9 mouse cellular contexts compared by ENCODE assay signal in the genomic region with DNA sequence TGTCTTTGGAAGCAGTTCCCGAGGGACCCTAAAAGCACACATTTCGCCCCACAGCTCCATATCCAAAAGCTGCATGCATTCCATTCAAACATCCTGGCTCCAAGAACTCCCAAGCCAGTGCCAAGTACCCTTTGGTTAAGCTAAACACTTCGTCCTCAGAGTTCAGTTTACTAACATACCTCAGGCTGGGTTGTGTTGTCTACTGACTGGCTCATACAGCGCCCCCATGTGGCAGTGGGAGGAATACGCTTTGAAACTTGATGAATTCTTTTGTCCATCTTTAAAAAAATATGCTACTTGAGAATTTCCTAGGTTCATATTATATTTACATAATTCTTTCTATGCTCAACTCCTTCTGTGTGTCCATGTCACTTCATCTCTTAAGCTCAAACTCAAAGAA. TPM values are rescaled to one million over a fixed set of nuclear protein-coding genes. Genes with fewer than 3 reads are reported as not detected.
DNase-seq lines count a peak whose midpoint lies in the region; ATAC-seq and TF ChIP-seq lines count a peak whose summit lies in the region.
"Had no signal": no experiment of that assay in that cellular context is flagged by ENCODE, and none has a peak within 500 bp of the region (broad histone marks: within the 10 kb centered on the region; RNA-seq: fewer than 3 reads in every experiment).

No protein-coding gene starts in this region.

- no peak overlapping the region for H3K4me2 ChIP-seq in liver, embryonic 12.5 days
- no peak overlapping the region for H3K4me2 ChIP-seq in lung, postnatal 0 days (replicated peaks; ENCODE audit: low read depth, low read length)
- H3K4me2 ChIP-seq: neural tube, embryonic 12.5 days; stomach, embryonic 15.5 days had no signal

- H3K79me2 ChIP-seq in MEL (ENCODE audit: control insufficient read depth, insufficient read depth, low read length, poor library complexity): no peaks in the 10 kb centered on the region

- WGBS in liver, embryonic 12.5 days (ENCODE audit: insufficient replicate concordance): 52% methylated on average over 5 of the region's 5 CpGs
- 50% methylated on average over 5 of the region's 5 CpGs for WGBS in lung, postnatal 0 days

- H3K4me1 ChIP-seq in liver, embryonic 12.5 days: 0 out of 2 replicates have a peak, but pooled peaks cover 8% of the 10 kb centered on the region
- H3K4me1 ChIP-seq in MEL (ENCODE audit: control insufficient read depth in 1 of 2, insufficient read depth in 2 of 2, low read length in 2 of 2): no peaks in the 10 kb centered on the region
- no peaks in the 10 kb centered on the region for H3K4me1 ChIP-seq in cortical plate, adult 2 months (ENCODE audit: control insufficient read depth, insufficient read depth, low read length)
- H3K4me1 ChIP-seq in lung, postnatal 0 days (ENCODE audit: insufficient read depth, low read depth, low read length): no peaks in the 10 kb centered on the region
- H3K4me1 ChIP-seq: neural tube, embryonic 12.5 days; stomach, embryonic 15.5 days had no signal

- no peak overlapping the region for H3K27ac ChIP-seq in liver, embryonic 12.5 days
- no peak overlapping the region for H3K27ac ChIP-seq in MEL (ENCODE audit: control insufficient read depth, low read depth, low read length)
- H3K27ac ChIP-seq in cortical plate, adult 2 months (ENCODE audit: insufficient read depth, low read length): no peak overlapping the region
- no peak overlapping the region for H3K27ac ChIP-seq in lung, postnatal 0 days (ENCODE audit: low read length)
- H3K27ac ChIP-seq: neural tube, embryonic 12.5 days; stomach, embryonic 15.5 days had no signal

- no peaks in the 10 kb centered on the region for H3K27me3 ChIP-seq in liver, embryonic 12.5 days (replicated peaks)
- H3K27me3 ChIP-seq in MEL (ENCODE audit: control insufficient read depth in 1 of 2, insufficient read depth in 2 of 2, low read length in 2 of 2): no peaks in the 10 kb centered on the region
- H3K27me3 ChIP-seq in lung, postnatal 0 days (replicated peaks; ENCODE audit: insufficient read depth, low read length): no peaks in the 10 kb centered on the region
- H3K27me3 ChIP-seq: neural tube, embryonic 12.5 days; stomach, embryonic 15.5 days had no signal

- peak; percentile 20 to 33 (median 33) for TF ChIP-seq CTCF in MEL (IDR thresholded peaks at IDR 0.05 in 2 of 3, conservative IDR thresholded peaks at IDR 0.05 in 1 of 3; ENCODE audit: control insufficient read depth in 1 of 3, insufficient read depth in 1 of 3, low read depth in 2 of 3, low read length in 3 of 3, poor library complexity in 1 of 3, severe bottlenecking in 1 of 3)
- peak; percentile 29 for TF ChIP-seq CTCF in cortical plate, adult 2 months (IDR thresholded peaks at IDR 0.05; ENCODE audit: extremely low read depth, insufficient read depth, low read length)
- TF ChIP-seq CTCF in lung, postnatal 0 days (IDR thresholded peaks at IDR 0.05): peak; percentile 58

- no peak for TF ChIP-seq RAD21 in MEL (IDR thresholded peaks at IDR 0.05; ENCODE audit: low read depth, low read length)

- H3K9me3 ChIP-seq in liver, embryonic 12.5 days (replicated peaks): no peaks in the 10 kb centered on the region
- no peaks in the 10 kb centered on the region for H3K9me3 ChIP-seq in MEL (replicated peaks; ENCODE audit: insufficient read depth, low read length)
- no peaks in the 10 kb centered on the region for H3K9me3 ChIP-seq in lung, postnatal 0 days (ENCODE audit: low read length)
- H3K9me3 ChIP-seq: stomach, embryonic 15.5 days had no signal

- TF ChIP-seq EP300 in MEL (IDR thresholded peaks at IDR 0.05; ENCODE audit: low read depth in 1 of 2, low read length in 2 of 2): no peak
- TF ChIP-seq EP300 in lung, postnatal 0 days (IDR thresholded peaks at IDR 0.05): no peak

- intact Hi-C loops in left cerebral cortex, postnatal 4 days (cut with DNase I): no loop called here

- DNase-seq in liver (peak; percentile 28), MEL (ENCODE audit: low read depth, low spot score) (peak; percentile 6)
- peak; percentile 29 for DNase-seq in lung, postnatal 0 days (ENCODE audit: low spot score)
- DNase-seq in cerebellum, adult 11 months: no peak
- no peak for DNase-seq in left cerebral cortex, postnatal 4 days

- H3K4me3 ChIP-seq in liver, embryonic 12.5 days: no peak overlapping the region
- H3K4me3 ChIP-seq in MEL (ENCODE audit: control insufficient read depth in 1 of 2, insufficient read depth in 1 of 2, low read depth in 2 of 2, low read length in 2 of 2): no peak overlapping the region
- no peak overlapping the region for H3K4me3 ChIP-seq in cortical plate, adult 2 months (ENCODE audit: insufficient read depth, low read length)
- H3K4me3 ChIP-seq in lung, postnatal 0 days (ENCODE audit: low read depth, low read length): no peak overlapping the region
- H3K4me3 ChIP-seq: neural tube, embryonic 12.5 days; stomach, embryonic 15.5 days had no signal

- no peak for TF ChIP-seq POLR2A in MEL (IDR thresholded peaks at IDR 0.05; ENCODE audit: control insufficient read depth in 1 of 2, insufficient read depth in 1 of 2, low read depth in 1 of 2, low read length in 2 of 2, poor library complexity in 1 of 2)
- TF ChIP-seq POLR2A in cortical plate, adult 2 months (IDR thresholded peaks at IDR 0.05; ENCODE audit: extremely low read depth, insufficient read depth, low read length): no peak

- no peak overlapping the region for H3K9ac ChIP-seq in liver, embryonic 12.5 days
- H3K9ac ChIP-seq in MEL (ENCODE audit: control insufficient read depth, low read depth, low read length, poor library complexity, severe bottlenecking): no peak overlapping the region
- H3K9ac ChIP-seq in lung, postnatal 0 days (replicated peaks; ENCODE audit: low read depth): no peak overlapping the region
- H3K9ac ChIP-seq: neural tube, embryonic 12.5 days; stomach, embryonic 15.5 days had no signal

- H3K36me3 ChIP-seq in liver, embryonic 12.5 days: no peaks in the 10 kb centered on the region
- H3K36me3 ChIP-seq in MEL (ENCODE audit: control insufficient read depth in 1 of 2, insufficient read depth in 2 of 2, low read length in 2 of 2): no peaks in the 10 kb centered on the region
- H3K36me3 ChIP-seq in lung, postnatal 0 days (ENCODE audit: insufficient read depth, low read length): no peaks in the 10 kb centered on the region
- H3K36me3 ChIP-seq: neural tube, embryonic 12.5 days; stomach, embryonic 15.5 days had no signal

- no peak for ATAC-seq in liver, embryonic 12.5 days
- no peak for ATAC-seq in lung, postnatal 0 days

TF ChIP-seq in MEL, 35 proteins besides CTCF, POLR2A, EP300 and RAD21:
- TF ChIP-seq SIN3A (IDR thresholded peaks at IDR 0.05; ENCODE audit: low read length): no peak
- TF ChIP-seq BHLHE40 (IDR thresholded peaks at IDR 0.05; ENCODE audit: borderline replicate concordance, low read depth, low read length): no peak
- no peak for TF ChIP-seq MAX (IDR thresholded peaks at IDR 0.05; ENCODE audit: low read length)
- no peak for TF ChIP-seq ZC3H11A (IDR thresholded peaks at IDR 0.05; ENCODE audit: low read depth, low read length)
- TF ChIP-seq NRF1 (IDR thresholded peaks at IDR 0.05; ENCODE audit: insufficient read depth, low read depth, low read length, poor library complexity, severe bottlenecking): no peak
- no peak for TF ChIP-seq MYC (IDR thresholded peaks at IDR 0.05; ENCODE audit: low read depth, low read length)
- TF ChIP-seq ELF1 (IDR thresholded peaks at IDR 0.05; ENCODE audit: low read depth, low read length): no peak
- TF ChIP-seq ETS1 (IDR thresholded peaks at IDR 0.05; ENCODE audit: low read depth, low read length): no peak
- no peak for TF ChIP-seq CHD1 (IDR thresholded peaks at IDR 0.05; ENCODE audit: low read depth, low read length)
- TF ChIP-seq GABPA (IDR thresholded peaks at IDR 0.05; ENCODE audit: low read depth, low read length): no peak
- no peak for TF ChIP-seq TCF12 (IDR thresholded peaks at IDR 0.05; ENCODE audit: low read depth, low read length)

RNA-seq across cellular contexts. Expression of a gene that starts 25.9 kb away (rescaled TPM):
- polyA plus RNA-seq in liver, embryonic 12.5 days (2016; fragmentation: Nextera tagmentation; extraction: Ambion mirVana): 20.9 and 23.6 TPM in 2 replicates
- not detected in 2 replicates for total RNA-seq in MEL (2012; rRNA removed)
- polyA plus RNA-seq in MEL (2012; ENCODE audit: insufficient read depth in 1 of 2, insufficient read length in 2 of 2, low read depth in 1 of 2, low replicate concordance in 2 of 2, missing spikeins in 1 of 2): not detected
- 0.10 and 0.21 TPM in 2 replicates for polyA plus RNA-seq in cortical plate, adult 2 months (2012; rRNA removed)
- polyA plus RNA-seq in lung, postnatal 0 days (2015; fragmentation: Nextera tagmentation; extraction: Ambion mirVana): 0.16 and 0.24 TPM in 2 replicates
- not detected for total RNA-seq in left cerebral cortex, postnatal 4 days (2021)
- polyA plus RNA-seq: neural tube, embryonic 12.5 days had no signal

RNA-seq across cellular contexts. Expression of a gene that starts 54.1 kb away (rescaled TPM):
- polyA plus RNA-seq in liver, embryonic 12.5 days (2016; fragmentation: Nextera tagmentation; extraction: Ambion mirVana): 0.91 and 1.4 TPM in 2 replicates
- total RNA-seq in MEL (2012; rRNA removed): not detected in 2 replicates
- not detected for polyA plus RNA-seq in MEL (2012; ENCODE audit: insufficient read depth in 1 of 2, insufficient read length in 2 of 2, low read depth in 1 of 2, low replicate concordance in 2 of 2, missing spikeins in 1 of 2)
- polyA plus RNA-seq in cortical plate, adult 2 months (2012; rRNA removed): 9.5 and 10.0 TPM in 2 replicates
- 3.1 and 3.4 TPM in 2 replicates for polyA plus RNA-seq in lung, postnatal 0 days (2015; fragmentation: Nextera tagmentation; extraction: Ambion mirVana)
- total RNA-seq in left cerebral cortex, postnatal 4 days (2021): 1 to 10 TPM; 3.1 to 3.5 TPM

Comparison
In these comparisons a context has a peak if more than half of its experiments do, and no peak if none do; other contexts are left out.
1. DNase-seq: peak in liver (single experiment), MEL (single experiment) and lung, postnatal 0 days (single experiment); none in cerebellum, adult 11 months (single experiment) and left cerebral cortex, postnatal 4 days (single experiment).
2. RNA of a gene that starts 25.9 kb away (polyA plus RNA-seq): 20.9 to 23.6 TPM in liver, embryonic 12.5 days; 0.16 to 0.24 TPM in lung, postnatal 0 days, 0.10 to 0.21 TPM in cortical plate, adult 2 months and not detected in MEL; every median in the first group is over 10 times any median in the second.
3. Peak in every context shown above with its lines, with median percentiles within 50 percentile points of each other: CTCF ChIP-seq.